Mouse (Mus musculus): ENCODE results near the gene 1700080O16Rik. TPM values are rescaled to one million over a fixed set of nuclear protein-coding genes. Genes with fewer than 3 reads are reported as not detected.
A peak's percentile ranks its signal among the peaks of the same experiment; 100 is the strongest.

1700080O16Rik gene
- total RNA-seq (2021): not detected

DNA sequence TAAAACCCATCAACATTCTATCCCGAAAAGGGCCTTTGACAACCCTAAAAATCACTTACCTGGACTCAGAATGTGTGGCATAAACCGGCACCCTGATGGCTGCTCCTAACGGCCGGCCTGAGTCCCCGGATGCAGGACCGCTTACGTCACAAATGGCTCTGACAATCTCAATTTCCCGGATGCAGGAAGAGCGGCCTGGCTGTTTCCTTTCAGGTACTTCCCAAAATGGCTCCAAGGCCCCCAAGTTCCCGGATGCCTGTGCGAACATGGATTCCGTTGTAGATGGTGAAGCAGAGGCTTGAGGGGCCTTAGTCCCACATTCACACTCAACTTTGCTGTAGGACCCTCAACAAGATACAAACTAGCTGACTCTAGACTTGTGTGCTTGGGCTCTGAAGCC, at the start of gene 1700080O16Rik:
TSS of gene 1700080O16Rik (minus strand) at position 101 of the 400 bp plus-strand sequence.
- intact Hi-C loops (cut with DNase I): no loop called here

DNA sequence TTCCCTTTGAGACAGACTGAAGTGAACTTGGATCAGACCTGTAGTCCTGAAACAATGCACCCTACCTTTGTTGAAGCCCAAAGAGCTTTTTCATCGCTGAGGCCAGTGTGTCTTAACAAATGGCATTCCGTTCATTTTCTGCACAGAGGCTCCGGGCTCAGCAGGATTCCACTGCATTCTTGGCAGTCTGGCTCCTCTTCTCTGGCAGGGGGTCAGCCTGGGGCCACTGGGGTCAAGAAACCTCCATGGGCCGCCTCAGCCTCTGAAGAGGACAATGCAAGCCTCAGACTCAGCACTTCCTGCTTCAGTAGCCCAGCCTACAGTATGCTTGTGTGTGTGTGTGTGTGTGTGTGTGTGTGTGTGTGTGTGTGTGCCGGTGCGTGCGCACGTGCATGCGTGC, 45.1 kb upstream of the 1700080O16Rik start:
- intact Hi-C loops (cut with DNase I): no loop called here
- peak; percentile 35 to 43 for DNase-seq

More for the DNA sequence above, at the start of gene 1700080O16Rik:
- DNase-seq: no peak

DNA sequence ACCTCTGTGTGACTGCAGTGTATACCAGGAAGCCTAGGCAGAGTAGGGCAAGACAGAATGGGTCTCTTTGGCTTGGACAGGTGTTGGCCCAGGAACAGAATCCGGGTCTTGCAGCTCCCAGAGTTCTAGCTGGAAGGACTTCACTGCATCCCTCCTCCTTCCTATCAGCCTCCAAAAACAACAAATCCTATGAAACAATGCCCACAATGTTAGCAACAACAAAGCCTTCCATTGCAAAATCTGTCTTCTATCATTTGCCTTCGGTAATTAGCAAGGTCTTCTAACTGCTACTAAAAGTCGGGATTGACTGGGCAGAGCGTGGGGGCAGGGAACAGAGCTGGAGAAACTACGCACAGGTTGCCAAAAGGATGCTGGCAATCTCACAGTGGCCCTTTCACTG, 27.5 kb upstream of the 1700080O16Rik start:
- DNase-seq: no peak
- intact Hi-C loops (cut with DNase I): no loop called here

DNA sequence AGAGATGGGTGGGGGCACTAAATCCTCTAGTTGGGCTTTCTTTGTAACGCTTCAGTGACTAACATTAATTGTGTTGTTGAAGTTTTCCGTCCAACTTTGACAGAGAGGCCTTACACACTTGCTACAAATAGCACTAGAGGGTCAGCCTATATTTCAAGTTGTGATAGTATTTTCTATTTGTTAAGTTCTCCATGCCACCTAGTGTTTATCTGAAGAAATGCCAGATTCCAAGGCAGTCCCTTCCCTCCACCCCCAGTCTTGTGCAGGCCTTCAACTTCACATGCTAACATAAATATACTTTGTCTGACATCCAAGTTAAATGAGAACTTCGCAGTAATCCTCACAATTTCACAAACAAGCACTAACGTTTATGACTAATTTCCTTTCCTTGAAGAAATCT, 26.9 kb upstream of the 1700080O16Rik start:
- no peak for DNase-seq
- intact Hi-C loops (cut with DNase I): no loop called here

DNA sequence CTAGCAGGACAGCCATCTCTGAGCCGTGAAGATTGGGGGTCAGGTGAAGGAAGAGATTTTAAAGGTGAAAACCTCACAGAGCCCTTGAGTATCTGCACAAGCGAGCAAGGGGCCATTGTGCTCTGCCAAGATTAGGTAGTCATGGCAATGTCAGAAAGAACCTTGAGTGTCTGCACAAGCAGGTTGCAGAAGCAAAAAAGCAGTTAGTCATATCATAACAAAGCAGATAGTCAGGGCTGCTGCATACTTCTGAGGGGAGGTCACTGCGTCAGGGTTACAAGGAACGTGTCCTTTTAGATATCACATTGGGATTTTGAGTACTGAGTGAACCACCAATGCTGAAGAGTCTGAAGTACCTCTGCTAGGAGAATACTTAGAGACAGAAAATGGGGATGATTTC, 3.8 kb upstream of the 1700080O16Rik start:
- intact Hi-C loops (cut with DNase I): no loop called here

DNA sequence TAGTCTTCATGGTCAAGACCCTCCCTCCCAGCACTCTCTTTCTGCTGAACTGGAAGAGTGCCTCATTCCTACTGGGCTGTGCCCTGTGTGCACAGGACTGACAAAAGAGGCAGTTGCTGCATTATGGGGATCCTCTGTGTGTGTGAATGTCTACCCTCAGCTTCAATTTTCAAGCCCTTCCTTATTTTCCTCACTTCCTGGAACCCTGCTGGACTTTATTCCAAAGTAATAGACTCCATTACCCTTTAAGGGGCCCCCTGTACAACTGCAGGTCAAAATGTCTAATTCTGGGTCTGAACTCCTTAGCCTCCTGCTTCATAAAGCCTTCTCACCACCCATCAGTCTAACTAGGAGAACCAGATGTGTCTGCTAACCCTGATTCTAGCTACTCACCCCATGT, 2.0 kb upstream of the 1700080O16Rik start:
- intact Hi-C loops (cut with DNase I): no loop called here
- DNase-seq: no peak

More for the DNA sequence above, 3.8 kb upstream of the 1700080O16Rik start:
- no peak for DNase-seq

DNA sequence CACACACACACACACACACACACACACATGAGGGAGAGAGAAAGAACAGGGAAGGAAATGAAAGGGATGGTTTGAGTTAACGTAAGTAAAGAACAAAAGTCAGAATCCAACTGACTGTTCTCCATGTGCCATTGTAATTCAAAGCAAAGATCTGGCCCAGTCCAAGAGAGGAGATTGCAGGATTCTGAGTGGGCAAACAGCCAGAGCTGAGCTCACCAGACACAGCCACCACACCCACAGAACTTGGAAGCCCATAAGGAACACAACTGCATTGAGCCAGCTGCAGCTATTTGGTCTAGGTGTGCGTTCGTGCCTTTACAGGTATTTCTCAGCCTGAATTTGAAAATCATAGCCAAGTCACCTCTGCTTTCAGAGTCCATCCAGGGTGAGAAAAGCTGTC, 24.5 kb downstream of the 1700080O16Rik start:
- peak; percentile 39 to 54 for DNase-seq
- intact Hi-C loops (cut with DNase I): no loop called here

DNA sequence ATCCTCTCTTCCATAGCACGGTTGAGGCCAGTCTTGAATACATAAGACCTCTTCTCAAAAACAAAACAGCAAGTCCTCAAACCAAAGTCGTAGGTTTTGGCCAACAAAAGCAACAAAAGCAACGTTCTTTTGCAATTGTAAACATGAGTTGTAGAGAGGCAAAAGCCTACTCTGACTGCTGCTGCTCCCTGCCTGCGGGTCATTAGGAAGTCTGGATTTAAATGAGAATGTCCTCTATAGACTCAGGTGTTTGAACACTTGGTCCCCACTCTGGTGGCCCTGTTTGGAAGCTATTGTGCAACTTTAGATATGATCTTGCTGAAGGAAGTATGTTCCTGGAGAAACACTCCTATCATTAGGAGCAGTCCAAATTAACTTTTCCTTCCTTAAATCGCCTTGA, 34.5 kb downstream of the 1700080O16Rik start:
- intact Hi-C loops (cut with DNase I): no loop called here
- no peak for DNase-seq

DNA sequence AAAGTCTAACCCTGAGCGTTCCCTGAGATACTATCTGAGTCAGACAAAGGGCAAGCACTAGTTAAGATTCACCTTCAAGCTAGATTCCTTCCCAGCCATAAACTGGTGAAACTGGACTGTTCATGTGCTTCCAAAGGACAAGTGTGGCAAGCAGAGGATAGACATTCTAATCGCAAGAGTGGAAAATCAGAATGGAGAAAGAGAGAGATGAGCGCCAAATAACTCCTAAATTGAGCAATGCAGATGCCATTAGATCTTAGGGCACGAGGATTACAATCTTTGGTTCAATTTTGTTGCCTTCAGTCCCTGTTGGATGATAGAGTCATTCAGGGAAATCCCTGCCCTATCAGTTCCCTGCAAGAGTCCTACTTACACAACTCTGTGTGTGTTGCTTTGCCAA, 53.5 kb downstream of the 1700080O16Rik start:
- no peak for DNase-seq
- intact Hi-C loops (cut with DNase I): no loop called here

Other genes with a start within 250 kb of the 1700080O16Rik start
- gene Usp26, start 171.5 kb downstream of the 1700080O16Rik start, total RNA-seq (2021): not detected
- gene Gpc4, start 192.5 kb upstream of the 1700080O16Rik start, total RNA-seq (2021): 10 to 100 TPM; 51.6 to 55.4 TPM